Mouse (Mus musculus) activated CD4-positive, CD25-positive, alpha-beta regulatory T cell (primary cell): Measurements from ENCODE around the gene Apbb1ip. TPM values are rescaled to one million over a fixed set of nuclear protein-coding genes. Genes with fewer than 3 reads are reported as not detected.

Experiments
- polyA plus RNA-seq, 2 experiments: library from polyadenylated mRNA; unstranded; fragments of 100-300 nt; shearing (Covaris generic); gene quantifications; one replicate each; pipeline ENCODE4 v1.2.1; 2017

Gene Apbb1ip
- 10 to 100 TPM; 78.4 to 89.2 TPM for polyA plus RNA-seq

DNA sequence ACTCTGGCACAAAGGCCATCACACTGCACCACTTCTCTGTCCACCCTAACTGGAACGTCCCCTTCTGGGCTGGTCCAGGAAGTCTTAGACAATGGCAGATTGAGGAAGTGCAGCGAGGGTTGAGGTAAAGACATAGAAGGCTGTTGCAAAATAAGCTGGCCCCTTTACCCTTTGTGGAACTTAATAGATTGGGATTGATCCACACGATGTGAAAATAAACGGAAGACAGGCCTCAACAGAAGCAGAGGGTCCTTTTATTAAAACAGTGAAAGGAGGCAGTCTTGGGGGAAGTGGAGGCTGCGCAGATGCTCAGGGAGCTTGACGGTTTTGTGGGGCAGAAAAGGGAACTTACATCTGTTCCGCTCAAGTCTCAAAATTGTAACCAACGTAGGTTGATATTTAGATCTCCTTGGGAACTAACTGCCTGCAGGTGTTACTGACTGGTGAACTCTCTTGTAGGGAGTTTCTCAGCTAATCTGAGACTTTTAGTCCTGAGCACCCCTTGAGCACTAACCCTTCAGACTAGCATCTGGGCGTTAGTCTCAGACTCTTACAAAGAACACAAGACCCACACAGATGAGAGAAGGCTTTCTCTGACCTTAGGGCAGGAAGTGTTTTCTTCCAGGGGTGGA, at the start of gene Apbb1ip:
Gene Apbb1ip, plus strand, starts transcription at position 546 of the 632 bp plus-strand sequence.

DNA sequence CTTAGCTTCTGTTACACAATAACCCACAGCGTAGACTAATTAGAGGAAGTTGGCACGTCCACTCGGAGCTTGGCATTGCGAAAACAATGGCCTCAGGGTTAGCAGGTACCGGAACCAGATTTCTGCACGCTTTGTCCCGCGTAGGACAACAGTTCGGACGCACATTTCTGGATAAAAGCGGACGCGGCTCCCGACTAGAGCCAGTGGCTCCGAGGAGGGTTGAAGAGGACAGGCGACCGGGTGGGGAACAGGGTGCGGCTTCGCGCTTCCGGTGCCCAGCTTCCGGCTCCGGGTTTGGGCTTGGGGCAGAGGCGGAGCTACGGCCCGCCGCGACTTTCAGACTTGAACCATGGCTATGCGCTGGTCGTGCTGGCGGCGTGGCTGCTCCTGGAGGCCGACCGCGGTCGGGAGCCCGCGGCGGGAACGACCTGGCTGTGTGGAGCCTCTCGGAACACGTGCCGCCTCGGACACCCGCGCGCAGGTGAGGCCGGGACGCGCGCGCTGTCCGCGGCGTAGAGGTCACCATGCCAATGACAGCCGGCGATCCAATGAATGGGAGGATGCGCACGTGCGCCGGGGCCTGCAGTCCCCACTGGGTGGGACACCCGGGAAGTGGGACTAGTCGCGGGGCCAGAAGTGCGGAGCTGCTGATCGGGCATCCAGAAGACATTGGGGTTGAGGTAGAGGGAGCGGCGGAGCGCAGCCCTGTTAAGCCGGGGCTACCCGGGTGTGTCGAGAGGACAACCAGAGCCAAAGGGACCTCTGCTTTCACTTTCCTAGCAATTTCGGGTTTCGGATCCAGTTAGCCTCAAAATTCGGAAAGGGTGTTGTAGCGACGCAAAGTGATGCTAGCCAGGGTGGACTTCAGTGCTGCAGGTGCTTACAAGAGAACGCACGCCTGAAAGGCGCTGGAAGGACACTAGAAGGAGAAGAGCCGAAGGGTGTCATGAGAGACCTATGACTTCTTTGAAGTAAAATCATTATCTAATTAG, 121.7 kb downstream of the Apbb1ip start, which contains the start of gene Pdss1:
Gene Pdss1, plus strand, starts transcription at position 241 of the 992 bp plus-strand sequence.

Other genes starting within 250 kb of the Apbb1ip start
- gene Gad2, start 151.9 kb upstream of the Apbb1ip start, polyA plus RNA-seq, result not detected
- 10 to 100 TPM in 1 of 2 experiments, 1 to 10 TPM in 1; 6.9 to 12.3 TPM for gene Pdss1, start 121.4 kb downstream of the Apbb1ip start, polyA plus RNA-seq